Mouse (Mus musculus) heart, adult 2 months (tissue): ENCODE measurements around the gene Nmnat2. TPM values are rescaled to one million over a fixed set of nuclear protein-coding genes. Genes with fewer than 3 reads are reported as not detected.

ENCODE experiments used
- DNase-seq, 2 experiments: peaks; one replicate each; pipeline ENCODE4 v3.0.0; 2021
- H3K27ac ChIP-seq: fragments of 200-600 bp; 2 replicates; pipeline ENCODE4 v1.8.1; 2022
- H3K27me3 ChIP-seq: fragments of 200-500 bp; 2 replicates; pipeline ENCODE4 v1.6.1; 2012; ENCODE audit warnings: mild to moderate bottlenecking, low read length, inconsistent platforms, mixed read lengths; ENCODE audit not compliant: control insufficient read depth, insufficient read depth
- H3K36me3 ChIP-seq: fragments of 200-500 bp; 2 replicates; pipeline ENCODE4 v1.6.1; 2012; ENCODE audit warnings: low read length, inconsistent platforms; ENCODE audit not compliant: control insufficient read depth, insufficient read depth
- H3K4me1 ChIP-seq: fragments of 200-500 bp; 2 replicates; pipeline ENCODE4 v1.6.1; 2011; ENCODE audit warnings: low read length; ENCODE audit not compliant: control insufficient read depth, insufficient read depth
- H3K4me3 ChIP-seq: fragments of 200-600 bp; 2 replicates; pipeline ENCODE4 v1.8.1; 2022
- H3K79me2 ChIP-seq: fragments of 200-500 bp; replicated peaks from 2 replicates; pipeline ENCODE4 v1.6.1; 2012; ENCODE audit warnings: mild to moderate bottlenecking, inconsistent platforms, low read length, moderate library complexity, mixed read lengths; ENCODE audit not compliant: control insufficient read depth, insufficient read depth
- H3K9ac ChIP-seq: fragments of 200-500 bp; 2 replicates; pipeline ENCODE4 v1.6.1; 2012; ENCODE audit warnings: low read depth, mild to moderate bottlenecking, control low read depth, inconsistent platforms, low read length, mixed read lengths
- CTCF ChIP-seq: fragments of 200-600 bp; IDR thresholded peaks from 2 replicates; pipeline ENCODE4 v1.8.1; 2022; ENCODE audit warnings: antibody characterized with exemption, mild to moderate bottlenecking, moderate library complexity
- EP300 ChIP-seq: fragments of 200-500 bp; IDR thresholded peaks from 2 replicates; pipeline ENCODE4 v1.6.1; 2011; ENCODE audit warnings: low read depth, low read length, control low read depth; ENCODE audit not compliant: insufficient read depth
- POLR2A ChIP-seq: fragments of 200-500 bp; IDR thresholded peaks from 2 replicates; pipeline ENCODE4 v1.6.1; 2011; ENCODE audit warnings: mild to moderate bottlenecking, low read depth, low read length, control low read depth; ENCODE audit not compliant: insufficient read depth
- WGBS: fragments of 180-500 bp; shearing (Covaris S2); methylation state at CpG from one replicate; pipeline ENCODE4 v1.1.7; 2018; 5-methylcytosine and 5-hydroxymethylcytosine counted together
- intact Hi-C: fragments of 180-260 bp; cut with DNase I; formaldehyde crosslinking; loops from one replicate; pipeline ENCODE4 v1.15.1; 2025
- polyA plus RNA-seq: library from polyadenylated mRNA; depleted of rRNA; stranded (reverse); fragments of >200 nt; gene quantifications from 2 replicates; pipeline ENCODE4 v1.2.3, GENCODE M21; 2012
- total RNA-seq, 2 experiments: library from RNA; stranded (reverse); gene quantifications; 2 replicates each; pipeline ENCODE4 v1.2.3; 2021

Nmnat2 gene
- total and polyA plus RNA-seq, 3 experiments = 0.29 to 0.89 (median 0.66) TPM

GRCm38 (mm10) chr1:153037353-153038345 lies 82.9 kb downstream of the Nmnat2 start:
- DNase-seq = no peak
- Histone ChIP-seq H3K4me1 (peaks cover 2% of the 10 kb centered on the region), H3K27me3 (no peaks in the 10 kb centered on the region), H3K4me3 (no peak overlapping the region), H3K27ac (no peak overlapping the region), H3K36me3 (no peaks in the 10 kb centered on the region), H3K79me2 (no peaks in the 10 kb centered on the region), H3K9ac (no peak overlapping the region)
- TF ChIP-seq POLR2A = no peak
- TF ChIP-seq EP300 = no peak
- no peak for TF ChIP-seq CTCF
- 83% methylated on average over 10 of the region's 10 CpGs for WGBS
- intact Hi-C loops = no loop called here

DNA sequence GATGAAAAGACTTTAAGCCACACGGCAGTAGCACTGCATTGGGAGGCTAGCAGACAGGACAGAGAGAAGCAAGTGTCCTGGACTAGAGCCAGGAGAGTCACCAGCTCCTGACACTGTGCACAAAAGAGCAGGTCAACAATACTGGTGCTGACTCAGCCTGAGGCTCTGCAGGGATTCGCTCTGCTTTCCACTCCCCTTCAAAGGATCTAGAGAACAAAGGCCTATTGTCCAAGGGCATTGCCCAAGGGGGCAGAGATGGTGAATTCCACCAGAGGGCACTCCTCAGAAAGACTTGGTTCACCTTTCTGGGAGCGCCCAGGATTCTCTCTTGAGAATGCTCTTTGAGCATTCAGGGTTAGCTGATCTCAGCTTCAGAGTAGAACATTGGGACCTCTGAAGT lies 85.3 kb downstream of the Nmnat2 start:
- Histone ChIP-seq H3K36me3 (no peaks in the 10 kb centered on the region), H3K4me1 (peaks cover 2% of the 10 kb centered on the region), H3K4me3 (no peak overlapping the region), H3K27ac (no peak overlapping the region), H3K79me2 (no peaks in the 10 kb centered on the region), H3K9ac (no peak overlapping the region), H3K27me3 (no peaks in the 10 kb centered on the region)
- intact Hi-C loops = loop anchor here (5.0 kb wide), 1 partner anchor 357 kb away; no protein-coding TSS in a partner anchor
- 48% methylated on average over 3 of the region's 3 CpGs for WGBS
- TF ChIP-seq CTCF (peak; percentile 52), EP300 (no peak)
- DNase-seq = no peak

GRCm38 (mm10) chr1:153041046-153041445 lies 86.3 kb downstream of the Nmnat2 start:
- Histone ChIP-seq H3K4me1 (peaks cover 2% of the 10 kb centered on the region), H3K79me2 (no peaks in the 10 kb centered on the region), H3K27me3 (no peaks in the 10 kb centered on the region), H3K9ac (no peak overlapping the region), H3K36me3 (no peaks in the 10 kb centered on the region), H3K4me3 (no peak overlapping the region), H3K27ac (no peak overlapping the region)
- intact Hi-C loops = loop anchor here (5.0 kb wide), 1 partner anchor 356 kb away; no protein-coding TSS in a partner anchor
- DNase-seq = no peak
- TF ChIP-seq EP300 (no peak), CTCF (no peak), POLR2A (no peak)
- WGBS = 58% methylated on average over 2 of the region's 2 CpGs

- Histone ChIP-seq H3K4me3 (no peak overlapping the region), H3K4me1 (peaks cover 2% of the 10 kb centered on the region), H3K36me3 (no peaks in the 10 kb centered on the region), H3K27ac (no peak overlapping the region), H3K27me3 (no peaks in the 10 kb centered on the region), H3K9ac (no peak overlapping the region), H3K79me2 (no peaks in the 10 kb centered on the region)
- 66% methylated on average over 2 of the region's 2 CpGs for WGBS
- DNase-seq = no peak
- TF ChIP-seq POLR2A = no peak
- no peak for TF ChIP-seq EP300
- no peak for TF ChIP-seq CTCF
- intact Hi-C loops = loop anchor here (5.0 kb wide), 1 partner anchor 355 kb away; no protein-coding TSS in a partner anchor
These were observed 87.5 kb downstream of the Nmnat2 start for GRCm38 (mm10) chr1:153042318-153042717.

GRCm38 (mm10) chr1:153043332-153043731 lies 88.5 kb downstream of the Nmnat2 start:
- Histone ChIP-seq H3K4me1 (peaks cover 2% of the 10 kb centered on the region), H3K36me3 (no peaks in the 10 kb centered on the region), H3K9ac (no peak overlapping the region), H3K27me3 (no peaks in the 10 kb centered on the region), H3K79me2 (no peaks in the 10 kb centered on the region), H3K4me3 (no peak overlapping the region), H3K27ac (no peak overlapping the region)
- no peak for DNase-seq
- TF ChIP-seq POLR2A (no peak), CTCF (no peak), EP300 (no peak)
- intact Hi-C loops = loop anchor here (5.0 kb wide), 1 partner anchor 354 kb away; no protein-coding TSS in a partner anchor
- WGBS = 61% methylated on average over 6 of the region's 6 CpGs

DNA sequence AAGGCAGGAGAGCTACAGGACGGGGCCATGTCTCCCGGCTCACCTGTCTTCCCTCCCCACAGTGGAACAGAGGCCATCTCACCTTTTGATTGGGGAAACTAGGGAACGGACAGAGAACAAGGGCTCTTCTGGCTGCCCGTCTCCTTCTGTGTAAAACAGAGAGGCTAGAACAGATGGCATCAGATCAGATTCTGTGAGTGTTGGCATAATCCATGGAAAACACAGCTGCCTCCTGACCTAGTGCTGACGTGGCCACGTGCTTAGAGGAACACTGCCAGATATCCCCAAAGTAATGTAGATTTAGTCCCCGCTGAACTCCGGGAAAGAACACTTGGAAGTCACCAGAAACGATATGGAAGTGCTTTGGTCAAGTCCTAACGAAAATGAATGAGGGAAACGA lies 90.6 kb downstream of the Nmnat2 start:
- Histone ChIP-seq H3K4me3 (no peak overlapping the region), H3K27ac (no peak overlapping the region), H3K4me1 (peaks cover 3% of the 10 kb centered on the region), H3K36me3 (no peaks in the 10 kb centered on the region), H3K9ac (no peak overlapping the region), H3K27me3 (no peaks in the 10 kb centered on the region), H3K79me2 (no peaks in the 10 kb centered on the region)
- WGBS = 58% methylated on average over 11 of the region's 11 CpGs
- intact Hi-C loops = loop anchor here (5.0 kb wide), 1 partner anchor 342 kb away; no protein-coding TSS in a partner anchor
- TF ChIP-seq CTCF = no peak
- TF ChIP-seq POLR2A = no peak
- no peak for TF ChIP-seq EP300
- no peak for DNase-seq
